ENCODE assay signal across 10 mouse cellular contexts in the genomic region with DNA sequence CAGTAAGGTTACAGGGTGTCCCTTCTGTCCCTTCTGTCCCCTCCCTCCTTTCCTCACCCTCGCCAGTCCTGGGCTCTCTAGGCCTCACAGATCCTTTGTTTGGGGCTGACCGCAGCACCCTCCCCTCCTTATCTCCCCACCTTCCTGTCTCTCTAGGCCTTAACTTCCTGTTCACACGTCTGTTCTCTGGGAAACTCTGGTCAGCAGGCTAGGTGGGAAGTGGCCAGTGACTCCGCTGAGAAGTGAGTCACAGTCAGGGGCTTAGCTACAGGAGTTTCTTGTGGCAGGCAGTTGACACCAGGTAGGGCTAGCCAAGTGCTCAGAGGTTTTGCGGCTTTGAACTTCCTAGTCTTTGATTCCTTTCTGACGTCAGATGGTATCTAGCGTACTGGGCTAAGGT. TPM values are rescaled to one million over a fixed set of nuclear protein-coding genes. Genes with fewer than 3 reads are reported as not detected.
DNase-seq lines count a peak whose midpoint lies in the region; ATAC-seq lines count a peak whose summit lies in the region.
"Had no signal": no experiment of that assay in that cellular context is flagged by ENCODE, and none has a peak within 500 bp of the region (broad histone marks: within the 10 kb centered on the region; RNA-seq: fewer than 3 reads in every experiment).

No protein-coding gene starts in this region.

- no peak overlapping the region for H3K4me2 ChIP-seq in embryonic facial prominence, embryonic 13.5 days
- H3K4me2 ChIP-seq in heart, embryonic 16.5 days (ENCODE audit: low read depth, low read length): no peak overlapping the region

- ATAC-seq in embryonic facial prominence, embryonic 13.5 days (ENCODE audit: insufficient number of reproducible peaks, insufficient read depth, low FRiP score, low TSS enrichment, low read depth): no peak
- ATAC-seq in heart, embryonic 16.5 days (replicated peaks; ENCODE audit: extremely low read depth, insufficient read depth, low FRiP score): 0 out of 2 replicates have a peak, but pooled peaks have one; percentile 28

- DNase-seq in embryonic facial prominence, embryonic 10.5 days (ENCODE audit: low spot score): no peak
- peak; percentile 34 to 40 for DNase-seq in CD8-positive naive resting alpha-beta T cell, adult 2 months (ENCODE audit: low read depth in 2 of 2, low spot score in 2 of 2)
- peak; percentile 60 for DNase-seq in lung, postnatal 36 days
- no peak for DNase-seq in ovary, postnatal 14 days (ENCODE audit: low spot score)
- no peak for DNase-seq in urinary bladder, postnatal 36 days (ENCODE audit: low spot score in 2 of 2)
- no peak for DNase-seq in gastrocnemius, postnatal 14 days
- DNase-seq: layer of hippocampus, adult 9-11 months had no signal

- H3K4me3 ChIP-seq in embryonic facial prominence, embryonic 13.5 days: no peak overlapping the region
- H3K4me3 ChIP-seq in embryonic facial prominence, embryonic 10.5 days: no peak overlapping the region
- no peak overlapping the region for H3K4me3 ChIP-seq in heart, embryonic 16.5 days (ENCODE audit: low read length)

- no peaks in the 10 kb centered on the region for H3K9me3 ChIP-seq in embryonic facial prominence, embryonic 13.5 days
- no peaks in the 10 kb centered on the region for H3K9me3 ChIP-seq in embryonic facial prominence, embryonic 10.5 days
- no peaks in the 10 kb centered on the region for H3K9me3 ChIP-seq in heart, embryonic 16.5 days (replicated peaks; ENCODE audit: control insufficient read depth, low read length)

- H3K4me1 ChIP-seq in embryonic facial prominence, embryonic 13.5 days: peaks cover 38% of the 10 kb centered on the region
- peaks cover 34% of the 10 kb centered on the region for H3K4me1 ChIP-seq in embryonic facial prominence, embryonic 10.5 days
- H3K4me1 ChIP-seq in heart, embryonic 16.5 days (ENCODE audit: control insufficient read depth, insufficient read depth, low read length): peaks cover 31% of the 10 kb centered on the region

- H3K27me3 ChIP-seq in embryonic facial prominence, embryonic 13.5 days: no peaks in the 10 kb centered on the region
- no peaks in the 10 kb centered on the region for H3K27me3 ChIP-seq in embryonic facial prominence, embryonic 10.5 days (replicated peaks; ENCODE audit: low read depth, poor library complexity, severe bottlenecking)
- H3K27me3 ChIP-seq in heart, embryonic 16.5 days (ENCODE audit: control insufficient read depth, insufficient read depth, low read length): no peaks in the 10 kb centered on the region

- peak overlapping the region; percentile 16; the same call in 1 of the 2 replicates for H3K27ac ChIP-seq in embryonic facial prominence, embryonic 13.5 days
- H3K27ac ChIP-seq in embryonic facial prominence, embryonic 10.5 days (replicated peaks): no peak overlapping the region
- H3K27ac ChIP-seq in heart, embryonic 16.5 days (ENCODE audit: low read length): peak overlapping the region; percentile 49

- no peak overlapping the region for H3K9ac ChIP-seq in embryonic facial prominence, embryonic 13.5 days
- H3K9ac ChIP-seq in heart, embryonic 16.5 days (ENCODE audit: low read length): no peak overlapping the region

- intact Hi-C loops in gastrocnemius, postnatal 14 days (cut with DNase I; ENCODE audit: low total_unique reads): no loop called here

- WGBS in embryonic facial prominence, embryonic 13.5 days: 68% methylated on average over 7 of the region's 7 CpGs
- whole genome bisulfite sequencing in embryonic facial prominence, embryonic 10.5 days: 68% methylated on average over 7 of the region's 7 CpGs
- WGBS in heart, embryonic 16.5 days: 38% methylated on average over 7 of the region's 7 CpGs

- H3K36me3 ChIP-seq in embryonic facial prominence, embryonic 13.5 days: peaks cover 72% of the 10 kb centered on the region
- peaks cover 62% of the 10 kb centered on the region for H3K36me3 ChIP-seq in embryonic facial prominence, embryonic 10.5 days (replicated peaks)
- no peaks in the 10 kb centered on the region; the same call in 1 of the 2 replicates for H3K36me3 ChIP-seq in heart, embryonic 16.5 days (ENCODE audit: control insufficient read depth, insufficient read depth)

RNA-seq across cellular contexts. Expression of gene Ifitm5, which starts 3.1 kb away (rescaled TPM):
- 32.4 and 56.7 TPM in 2 replicates for polyA plus RNA-seq in embryonic facial prominence, embryonic 13.5 days (2015; fragmentation: Nextera tagmentation; extraction: Ambion mirVana)
- 2.9 and 3.8 TPM in 2 replicates for polyA plus RNA-seq in embryonic facial prominence, embryonic 10.5 days (2016; fragmentation: Nextera tagmentation; extraction: Ambion mirVana)
- polyA plus RNA-seq in heart, embryonic 16.5 days (2015; fragmentation: Nextera tagmentation; extraction: Ambion mirVana): 1.3 and 1.6 TPM in 2 replicates
- total RNA-seq in gastrocnemius, postnatal 14 days (2021): not detected
- polyA plus RNA-seq: cortical plate, adult 2 months had no signal

RNA-seq across cellular contexts. Expression of gene Pgghg, which starts 5.8 kb away (rescaled TPM):
- polyA plus RNA-seq in embryonic facial prominence, embryonic 13.5 days (2015; fragmentation: Nextera tagmentation; extraction: Ambion mirVana): 25.1 and 25.7 TPM in 2 replicates
- polyA plus RNA-seq in embryonic facial prominence, embryonic 10.5 days (2016; fragmentation: Nextera tagmentation; extraction: Ambion mirVana): 13.5 and 14.3 TPM in 2 replicates
- polyA plus RNA-seq in heart, embryonic 16.5 days (2015; fragmentation: Nextera tagmentation; extraction: Ambion mirVana): 12.2 and 12.4 TPM in 2 replicates
- total RNA-seq in gastrocnemius, postnatal 14 days (2021): 1 to 10 TPM; 6.7 to 6.9 TPM

RNA-seq across cellular contexts. Expression of gene Gm45717, which starts 8.8 kb away (rescaled TPM):
- 1.1 TPM in 1 of 2 replicates, not detected in the other for polyA plus RNA-seq in embryonic facial prominence, embryonic 13.5 days (2015; fragmentation: Nextera tagmentation; extraction: Ambion mirVana)
- 0.52 TPM in 1 of 2 replicates, not detected in the other for polyA plus RNA-seq in embryonic facial prominence, embryonic 10.5 days (2016; fragmentation: Nextera tagmentation; extraction: Ambion mirVana)
- 0.66 TPM in 1 of 2 replicates, not detected in the other for polyA plus RNA-seq in heart, embryonic 16.5 days (2015; fragmentation: Nextera tagmentation; extraction: Ambion mirVana)
- total RNA-seq in gastrocnemius, postnatal 14 days (2021): not detected
- polyA plus RNA-seq: cortical plate, adult 2 months had no signal

RNA-seq across cellular contexts. Expression of gene Ifitm2, which starts 8.8 kb away (rescaled TPM):
- 1,314 and 1,591 TPM in 2 replicates for polyA plus RNA-seq in embryonic facial prominence, embryonic 13.5 days (2015; fragmentation: Nextera tagmentation; extraction: Ambion mirVana)
- polyA plus RNA-seq in embryonic facial prominence, embryonic 10.5 days (2016; fragmentation: Nextera tagmentation; extraction: Ambion mirVana): 602 and 668 TPM in 2 replicates
- polyA plus RNA-seq in heart, embryonic 16.5 days (2015; fragmentation: Nextera tagmentation; extraction: Ambion mirVana): 525 and 571 TPM in 2 replicates
- 100 to 1,000 TPM in 1 of 2 experiments, 10 to 100 TPM in 1; 83.9 to 105 TPM for total RNA-seq in gastrocnemius, postnatal 14 days (2021)

RNA-seq across cellular contexts. Expression of gene Ifitm1, which starts 20.0 kb away (rescaled TPM):
- polyA plus RNA-seq in embryonic facial prominence, embryonic 13.5 days (2015; fragmentation: Nextera tagmentation; extraction: Ambion mirVana): 91.5 and 101 TPM in 2 replicates
- 8.7 and 13.4 TPM in 2 replicates for polyA plus RNA-seq in embryonic facial prominence, embryonic 10.5 days (2016; fragmentation: Nextera tagmentation; extraction: Ambion mirVana)
- 24.0 and 34.8 TPM in 2 replicates for polyA plus RNA-seq in heart, embryonic 16.5 days (2015; fragmentation: Nextera tagmentation; extraction: Ambion mirVana)
- total RNA-seq in gastrocnemius, postnatal 14 days (2021): 1 to 10 TPM; 1.3 to 1.4 TPM

Comparison
In these comparisons a context has a peak if more than half of its experiments do, and no peak if none do; other contexts are left out.
1. DNase-seq: peak in CD8-positive naive resting alpha-beta T cell, adult 2 months (2 of 2) and lung, postnatal 36 days (single experiment); none in embryonic facial prominence, embryonic 10.5 days (single experiment), ovary, postnatal 14 days (single experiment), urinary bladder, postnatal 36 days (0 of 2) and gastrocnemius, postnatal 14 days (single experiment).